Mouse (Mus musculus) c-Kit-negative CD71-positive TER-119-positive erythroid progenitor cells, embryonic 14.5 days (primary cell): ENCODE results near the gene Cox10.

Experiments
- DNase-seq: peaks from one replicate; pipeline ENCODE4 v3.0.0-alpha.2; 2013; ENCODE audit warnings: low read depth, low spot score

Gene Cox10

DNA sequence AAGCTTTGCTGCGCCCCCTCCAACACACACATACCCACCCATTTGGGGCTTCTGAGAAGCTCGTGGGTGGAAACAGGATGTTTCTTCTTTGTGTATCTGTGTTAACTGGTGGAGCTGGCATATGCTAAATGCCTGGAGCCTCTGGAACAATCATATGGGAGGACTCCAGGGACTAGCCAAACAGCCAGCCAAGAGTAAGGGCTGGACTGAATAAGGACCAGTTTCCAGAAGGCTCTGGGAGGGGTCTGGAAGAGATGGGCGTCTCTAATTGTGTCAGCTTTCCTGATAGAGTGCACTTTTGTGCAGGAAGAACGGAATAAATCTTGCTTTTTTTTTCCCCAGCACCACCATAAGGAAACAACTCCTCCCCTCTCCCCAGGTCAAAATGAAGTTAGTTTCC, 165.3 kb downstream of the Cox10 start:
- DNase-seq: no peak
